Mouse (Mus musculus) cerebellum, adult 11 months (tissue): ENCODE measurements at regions not wholly inside any gene's neighbourhood (a gene's known extent, or its start where the extent isn't known, plus 50 kb on each side); places are given as distances from the start of the nearest gene placed in this dataset.

Experiments used
- DNase-seq: peaks from one replicate; pipeline ENCODE4 v3.0.0; 2022

GRCm38 (mm10) chr3:149811036-149811435 lies 820.7 kb upstream of the Adgrl2 start:
- no peak for DNase-seq

GRCm38 (mm10) chr3:149805345-149805744 lies 815.0 kb upstream of the Adgrl2 start:
- DNase-seq, result no peak

GRCm38 (mm10) chr3:149796123-149796522 lies 805.8 kb upstream of the Adgrl2 start:
- DNase-seq, result no peak

GRCm38 (mm10) chr3:149791593-149791992 lies 801.2 kb upstream of the Adgrl2 start:
- DNase-seq, result no peak

- DNase-seq, result no peak
These were observed 795.7 kb upstream of the Adgrl2 start for GRCm38 (mm10) chr3:149786096-149786495.

- DNase-seq, result no peak
These were observed 793.7 kb upstream of the Adgrl2 start for GRCm38 (mm10) chr3:149783903-149784608.

GRCm38 (mm10) chr3:149767847-149768421 lies 777.6 kb upstream of the Adgrl2 start:
- no peak for DNase-seq

- DNase-seq, result no peak
These were observed 770.9 kb upstream of the Adgrl2 start for GRCm38 (mm10) chr3:149761245-149761644.

- no peak for DNase-seq
These were observed 767.7 kb upstream of the Adgrl2 start for GRCm38 (mm10) chr3:149757910-149758592.

- no peak for DNase-seq
These were observed 745.7 kb upstream of the Adgrl2 start for GRCm38 (mm10) chr3:149736069-149736468.

GRCm38 (mm10) chr3:149726212-149726611 lies 735.9 kb upstream of the Adgrl2 start:
- DNase-seq, result no peak

GRCm38 (mm10) chr3:149724879-149725278 lies 734.5 kb upstream of the Adgrl2 start:
- no peak for DNase-seq

GRCm38 (mm10) chr3:149721832-149722231 lies 731.5 kb upstream of the Adgrl2 start:
- no peak for DNase-seq

GRCm38 (mm10) chr3:149720306-149720705 lies 730.0 kb upstream of the Adgrl2 start:
- no peak for DNase-seq

- DNase-seq, result no peak
These were observed 715.4 kb upstream of the Adgrl2 start for GRCm38 (mm10) chr3:149705724-149706123.

GRCm38 (mm10) chr3:149705322-149705721 lies 715.0 kb upstream of the Adgrl2 start:
- DNase-seq, result no peak

GRCm38 (mm10) chr3:149704478-149704877 lies 714.1 kb upstream of the Adgrl2 start:
- no peak for DNase-seq

GRCm38 (mm10) chr3:149683561-149683960 lies 693.2 kb upstream of the Adgrl2 start:
- no peak for DNase-seq

- DNase-seq, result no peak
These were observed 691.9 kb upstream of the Adgrl2 start for GRCm38 (mm10) chr3:149682246-149682645.

GRCm38 (mm10) chr3:149673926-149674325 lies 683.6 kb upstream of the Adgrl2 start:
- no peak for DNase-seq

GRCm38 (mm10) chr3:149664624-149665023 lies 674.3 kb upstream of the Adgrl2 start:
- no peak for DNase-seq

- DNase-seq, result no peak
These were observed 648.0 kb upstream of the Adgrl2 start for GRCm38 (mm10) chr3:149638324-149638723.

GRCm38 (mm10) chr3:149626186-149626585 lies 635.8 kb upstream of the Adgrl2 start:
- DNase-seq, result no peak

- DNase-seq, result no peak
These were observed 635.1 kb upstream of the Adgrl2 start for GRCm38 (mm10) chr3:149625497-149625896.
